10 mouse cellular contexts compared by ENCODE assay signal in genomic region chr1:77441987-77442386, GRCm38 (mm10).
A peak's percentile ranks its signal among the peaks of the same experiment; 100 is the strongest.
DNase-seq lines count a peak whose midpoint lies in the region; ATAC-seq and TF ChIP-seq lines count a peak whose summit lies in the region.
"Had no signal": no experiment of that assay in that cellular context is flagged by ENCODE, and none has a peak within 500 bp of the region (broad histone marks: within the 10 kb centered on the region; RNA-seq: fewer than 3 reads in every experiment).

No protein-coding gene starts in this region.

- no peaks in the 10 kb centered on the region for H3K36me3 ChIP-seq in hindbrain, postnatal 0 days (ENCODE audit: insufficient read depth, low read length)
- 0 out of 2 replicates have a peak, but pooled peaks cover 8% of the 10 kb centered on the region for H3K36me3 ChIP-seq in hindbrain, embryonic 14.5 days (replicated peaks; ENCODE audit: control insufficient read depth, insufficient read depth)
- peaks cover 6% of the 10 kb centered on the region; the same call in 1 of the 2 replicates for H3K36me3 ChIP-seq in ES-E14 (ENCODE audit: control insufficient read depth, insufficient read depth, low read length, poor library complexity, severe bottlenecking)

- no peaks in the 10 kb centered on the region for H3K27me3 ChIP-seq in hindbrain, postnatal 0 days (ENCODE audit: insufficient read depth, low read length)
- H3K27me3 ChIP-seq in hindbrain, embryonic 14.5 days (ENCODE audit: control insufficient read depth, insufficient read depth, low read length): no peaks in the 10 kb centered on the region

- H3K9me3 ChIP-seq in hindbrain, postnatal 0 days (ENCODE audit: low read length): no peaks in the 10 kb centered on the region
- no peaks in the 10 kb centered on the region for H3K9me3 ChIP-seq in hindbrain, embryonic 14.5 days (ENCODE audit: control insufficient read depth, low read length)
- no peaks in the 10 kb centered on the region for H3K9me3 ChIP-seq in ES-E14 (ENCODE audit: control insufficient read depth, insufficient read depth, low read depth, low read length)

- 0 out of 2 replicates have a peak overlapping the region, but pooled peaks have one; percentile 8 for H3K4me2 ChIP-seq in hindbrain, postnatal 0 days (ENCODE audit: low read depth, low read length)
- no peak overlapping the region for H3K4me2 ChIP-seq in hindbrain, embryonic 14.5 days (replicated peaks)

- DNase-seq in hindbrain, postnatal 0 days (ENCODE audit: low spot score): no peak
- DNase-seq in hindbrain, embryonic 14.5 days (ENCODE audit: low spot score): no peak
- DNase-seq in ES-E14 (ENCODE audit: low read depth, low spot score): no peak
- no peak for DNase-seq in spleen, postnatal 14 days (ENCODE audit: low spot score in 2 of 2)
- no peak for DNase-seq in ovary, adult 18-20 months (ENCODE audit: low spot score)
- DNase-seq: adrenal gland, postnatal 25 days; kidney, postnatal 10 days had no signal

- H3K27ac ChIP-seq in hindbrain, postnatal 0 days: no peak overlapping the region
- no peak overlapping the region for H3K27ac ChIP-seq in hindbrain, embryonic 14.5 days
- peak overlapping the region; percentile 52; the same call in 1 of the 2 replicates for H3K27ac ChIP-seq in ES-E14 (ENCODE audit: insufficient read depth, low read depth, low read length, poor library complexity, severe bottlenecking)
- H3K27ac ChIP-seq: macrophage had no signal

- no peak for ATAC-seq in hindbrain, postnatal 0 days
- no peak for ATAC-seq in hindbrain, embryonic 14.5 days (ENCODE audit: low FRiP score)
- peak; percentile 84 for ATAC-seq in common myeloid progenitor, adult 5-6 weeks (replicated peaks; ENCODE audit: low read depth, poor library complexity, severe bottlenecking)
- peak; percentile 94 for ATAC-seq in megakaryocyte, adult 5-6 weeks (ENCODE audit: poor library complexity, severe bottlenecking)

- TF ChIP-seq CTCF in hindbrain, postnatal 0 days (IDR thresholded peaks at IDR 0.05; ENCODE audit: low read depth): no peak

- no peak overlapping the region for H3K9ac ChIP-seq in hindbrain, postnatal 0 days (replicated peaks; ENCODE audit: low read length)
- H3K9ac ChIP-seq in hindbrain, embryonic 14.5 days: no peak overlapping the region
- H3K9ac ChIP-seq in ES-E14 (ENCODE audit: insufficient read depth, low read depth, low read length, poor library complexity, severe bottlenecking): no peak overlapping the region

- peaks cover 22% of the 10 kb centered on the region for H3K4me1 ChIP-seq in hindbrain, postnatal 0 days (ENCODE audit: insufficient read depth, low read length)
- H3K4me1 ChIP-seq in hindbrain, embryonic 14.5 days (replicated peaks; ENCODE audit: control insufficient read depth, insufficient read depth, low read length): peaks cover 45% of the 10 kb centered on the region
- H3K4me1 ChIP-seq in ES-E14 (ENCODE audit: control insufficient read depth in 2 of 2, insufficient read depth in 2 of 2, low read length in 2 of 2, poor library complexity in 1 of 2): peaks cover 14 to 28% of the 10 kb centered on the region in 2 experiments

- in situ Hi-C loops in ES-E14 (cut with MboI; ENCODE audit: low sequenced_read_pairs in 2 of 2, unreplicated experiment in 2 of 2): no loop called here

- WGBS in hindbrain, postnatal 0 days: 26% methylated on average over 4 of the region's 4 CpGs
- WGBS in hindbrain, embryonic 14.5 days: 13% methylated on average over 4 of the region's 4 CpGs

- no peak overlapping the region for H3K4me3 ChIP-seq in hindbrain, postnatal 0 days (ENCODE audit: low read length)
- H3K4me3 ChIP-seq in hindbrain, embryonic 14.5 days (replicated peaks; ENCODE audit: low read length): no peak overlapping the region
- H3K4me3 ChIP-seq in ES-E14 (ENCODE audit: insufficient read depth in 1 of 2, low read depth in 1 of 2, low read length in 2 of 2, poor library complexity in 1 of 2, severe bottlenecking in 1 of 2): no peak overlapping the region

TF ChIP-seq in ES-E14, 5 proteins besides CTCF, POLR2A, EP300 and RAD21:
- TF ChIP-seq ZC3H11A (IDR thresholded peaks at IDR 0.05; ENCODE audit: borderline replicate concordance, low read depth, low read length) (no peak), HCFC1 (IDR thresholded peaks at IDR 0.05; ENCODE audit: borderline replicate concordance, insufficient read depth, low read length) (no peak), MAFK (IDR thresholded peaks at IDR 0.05; ENCODE audit: insufficient read depth, low read depth, low read length) (no peak), CHD2 (IDR thresholded peaks at IDR 0.05; ENCODE audit: low read depth, low read length) (no peak), ZNF384 (IDR thresholded peaks at IDR 0.05; ENCODE audit: low read depth, low read length) (no peak)

Comparison
In these comparisons a context has a peak if more than half of its experiments do, and no peak if none do; other contexts are left out.
1. ATAC-seq: peak in common myeloid progenitor, adult 5-6 weeks (single experiment) and megakaryocyte, adult 5-6 weeks (single experiment); none in hindbrain, postnatal 0 days (single experiment) and hindbrain, embryonic 14.5 days (single experiment).